20 mouse cellular contexts compared by ENCODE assay signal in the genomic region with DNA sequence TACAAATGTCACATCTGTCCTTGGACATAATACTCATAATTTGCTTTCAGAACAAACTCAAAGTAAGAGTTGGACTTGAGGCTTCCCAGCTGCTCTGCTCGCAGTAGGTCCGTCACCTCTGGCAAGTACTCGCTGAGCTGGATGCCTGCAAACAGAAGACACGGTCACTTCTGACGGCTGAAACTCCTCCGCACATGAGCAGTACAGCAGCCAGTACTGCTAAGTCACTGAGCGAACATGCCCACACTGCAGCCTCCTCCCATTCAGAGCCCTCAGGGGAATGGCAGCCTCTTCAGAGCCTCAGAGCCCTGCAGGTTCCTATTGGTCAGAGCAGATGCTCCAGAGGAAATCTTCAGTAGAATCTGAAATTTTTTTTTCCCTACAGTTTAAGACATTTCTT. TPM values are rescaled to one million over a fixed set of nuclear protein-coding genes. Genes with fewer than 3 reads are reported as not detected.
DNase-seq lines count a peak whose midpoint lies in the region; ATAC-seq and TF ChIP-seq lines count a peak whose summit lies in the region.
"Had no signal": no experiment of that assay in that cellular context is flagged by ENCODE, and none has a peak within 500 bp of the region (broad histone marks: within the 10 kb centered on the region; RNA-seq: fewer than 3 reads in every experiment).

No protein-coding gene starts in this region.

- no peak overlapping the region for H3K4me2 ChIP-seq in kidney, embryonic 15.5 days
- H3K4me2 ChIP-seq in lung, postnatal 0 days (replicated peaks; ENCODE audit: low read depth, low read length), result no peak overlapping the region
- H3K4me2 ChIP-seq: forebrain, embryonic 13.5 days; heart, embryonic 11.5 days; heart, embryonic 15.5 days; hindbrain, embryonic 14.5 days had no signal

- H3K4me3 ChIP-seq in kidney, embryonic 15.5 days (replicated peaks), result no peak overlapping the region
- no peak overlapping the region for H3K4me3 ChIP-seq in lung, adult 2 months (replicated peaks; ENCODE audit: extremely low read depth, low read depth, low read length)
- no peak overlapping the region for H3K4me3 ChIP-seq in lung, postnatal 0 days (ENCODE audit: low read depth, low read length)
- H3K4me3 ChIP-seq: embryonic facial prominence, embryonic 10.5 days; forebrain, embryonic 13.5 days; heart, adult 2 months; heart, embryonic 15.5 days had no signal

- no peak for TF ChIP-seq EP300 in lung, postnatal 0 days (IDR thresholded peaks at IDR 0.05)

- H3K9me3 ChIP-seq in kidney, embryonic 15.5 days (replicated peaks), result no peaks in the 10 kb centered on the region
- no peaks in the 10 kb centered on the region for H3K9me3 ChIP-seq in lung, postnatal 0 days (ENCODE audit: low read length)
- H3K9me3 ChIP-seq: embryonic facial prominence, embryonic 10.5 days; forebrain, embryonic 13.5 days; heart, embryonic 15.5 days had no signal

- WGBS in kidney, embryonic 15.5 days, result 87% methylated on average over 7 of the region's 7 CpGs
- WGBS in lung, adult 2 months, result 77% methylated on average over 7 of the region's 7 CpGs
- WGBS in lung, postnatal 0 days, result 85% methylated on average over 7 of the region's 7 CpGs

- no peak for ATAC-seq in kidney, embryonic 15.5 days (replicated peaks; ENCODE audit: low FRiP score)
- no peak for ATAC-seq in lung, postnatal 0 days
- ATAC-seq: forebrain, embryonic 13.5 days; forebrain, postnatal 0 days had no signal

- H3K27me3 ChIP-seq in kidney, embryonic 15.5 days, result peaks cover 22% of the 10 kb centered on the region
- H3K27me3 ChIP-seq in lung, postnatal 0 days (replicated peaks; ENCODE audit: insufficient read depth, low read length), result peaks cover 8% of the 10 kb centered on the region; the same call in 1 of the 2 replicates
- H3K27me3 ChIP-seq: CH12.LX had no signal

- H3K9ac ChIP-seq in kidney, embryonic 15.5 days, result no peak overlapping the region
- no peak overlapping the region for H3K9ac ChIP-seq in lung, postnatal 0 days (replicated peaks; ENCODE audit: low read depth)
- H3K9ac ChIP-seq: forebrain, embryonic 13.5 days; forebrain, postnatal 0 days; heart, embryonic 15.5 days; hindbrain, embryonic 14.5 days had no signal

- peak; percentile 53 for DNase-seq in kidney, postnatal 10 days
- DNase-seq in lung, adult 18-20 months, result peak; percentile 7 to 8
- no peak for DNase-seq in lung, adult 2 months
- peak; percentile 15 for DNase-seq in lung, postnatal 0 days (ENCODE audit: low spot score)
- DNase-seq in lung, postnatal 36 days, result peak; percentile 44
- no peak for DNase-seq in cerebellum, adult 9-11 months
- DNase-seq: adrenal gland, adult 2 months; adrenal gland, postnatal 25 days; cerebellum, adult 11 months; cerebellum, adult 8-10 months; forebrain, postnatal 0 days; gastrocnemius, postnatal 10 days; heart, adult 2 months had no signal

- H3K36me3 ChIP-seq in kidney, embryonic 15.5 days, result peaks cover 52% of the 10 kb centered on the region
- H3K36me3 ChIP-seq in lung, postnatal 0 days (ENCODE audit: insufficient read depth, low read length), result peaks cover 23% of the 10 kb centered on the region

- H3K4me1 ChIP-seq in kidney, embryonic 15.5 days, result no peaks in the 10 kb centered on the region
- H3K4me1 ChIP-seq in lung, adult 2 months (ENCODE audit: control insufficient read depth, insufficient read depth, low read length), result no peaks in the 10 kb centered on the region
- no peaks in the 10 kb centered on the region for H3K4me1 ChIP-seq in lung, postnatal 0 days (ENCODE audit: insufficient read depth, low read depth, low read length)
- H3K4me1 ChIP-seq: embryonic facial prominence, embryonic 10.5 days; forebrain, embryonic 13.5 days had no signal

- no peak for TF ChIP-seq CTCF in lung, adult 2 months (IDR thresholded peaks at IDR 0.05; ENCODE audit: insufficient read depth, low read length)
- TF ChIP-seq CTCF in lung, postnatal 0 days (IDR thresholded peaks at IDR 0.05), result no peak

- no peak overlapping the region for H3K27ac ChIP-seq in kidney, embryonic 15.5 days
- no peak overlapping the region for H3K27ac ChIP-seq in lung, postnatal 0 days (ENCODE audit: low read length)
- H3K27ac ChIP-seq: embryonic facial prominence, embryonic 10.5 days; forebrain, embryonic 13.5 days; heart, adult 2 months; heart, embryonic 15.5 days; hindbrain, embryonic 14.5 days had no signal

- TF ChIP-seq POLR2A in lung, adult 2 months (IDR thresholded peaks at IDR 0.05; ENCODE audit: borderline replicate concordance, extremely low read depth, low read depth, low read length), result no peak

RNA-seq across cellular contexts. Expression of a gene that starts 4.8 kb away (rescaled TPM):
- polyA plus RNA-seq in kidney, embryonic 15.5 days (2015; fragmentation: Nextera tagmentation; extraction: Ambion mirVana), result 132 and 232 TPM in 2 replicates
- polyA plus RNA-seq in lung, adult 2 months (2012; rRNA removed), result 1.2 and 1,963 TPM in 2 replicates
- 12.6 and 18.0 TPM in 2 replicates for polyA plus RNA-seq in lung, postnatal 0 days (2015; fragmentation: Nextera tagmentation; extraction: Ambion mirVana)

RNA-seq across cellular contexts. Expression of a gene that starts 39.4 kb away (rescaled TPM):
- 3.5 TPM in 2 replicates for polyA plus RNA-seq in kidney, embryonic 15.5 days (2015; fragmentation: Nextera tagmentation; extraction: Ambion mirVana)
- polyA plus RNA-seq in lung, adult 2 months (2012; rRNA removed), result 0.80 and 0.86 TPM in 2 replicates
- 1.2 and 1.3 TPM in 2 replicates for polyA plus RNA-seq in lung, postnatal 0 days (2015; fragmentation: Nextera tagmentation; extraction: Ambion mirVana)

RNA-seq across cellular contexts. Expression of a gene that starts 49.7 kb away (rescaled TPM):
- polyA plus RNA-seq in kidney, embryonic 15.5 days (2015; fragmentation: Nextera tagmentation; extraction: Ambion mirVana), result 43.1 and 45.3 TPM in 2 replicates
- polyA plus RNA-seq in lung, adult 2 months (2012; rRNA removed), result 7.3 and 10.8 TPM in 2 replicates
- polyA plus RNA-seq in lung, postnatal 0 days (2015; fragmentation: Nextera tagmentation; extraction: Ambion mirVana), result 10.8 and 12.3 TPM in 2 replicates

Comparison
In these comparisons a context has a peak if more than half of its experiments do, and no peak if none do; other contexts are left out.
1. DNase-seq: peak in kidney, postnatal 10 days (single experiment), lung, adult 18-20 months (2 of 2), lung, postnatal 0 days (single experiment) and lung, postnatal 36 days (single experiment); none in lung, adult 2 months (single experiment) and cerebellum, adult 9-11 months (single experiment).